Mouse (Mus musculus): ENCODE measurements around the gene Mboat1. TPM values are rescaled to one million over a fixed set of nuclear protein-coding genes. Genes with fewer than 3 reads are reported as not detected.

Gene Mboat1
- 1.1 and 1.5 TPM in 2 replicates for polyA plus RNA-seq (2015; fragmentation: Nextera tagmentation; extraction: Ambion mirVana)

GRCm38 (mm10) chr13:30136243-30136922 lies at the start of gene Mboat1:
Gene Mboat1, plus strand, starts transcription at chr13:30136489.
- TF ChIP-seq EP300 (IDR thresholded peaks at IDR 0.05; ENCODE audit: low read depth): no peak
- TF ChIP-seq CTCF (IDR thresholded peaks at IDR 0.05; ENCODE audit: low read depth): no peak
- H3K27ac ChIP-seq (ENCODE audit: low read depth): no peak within 1 kb of the TSS

DNA sequence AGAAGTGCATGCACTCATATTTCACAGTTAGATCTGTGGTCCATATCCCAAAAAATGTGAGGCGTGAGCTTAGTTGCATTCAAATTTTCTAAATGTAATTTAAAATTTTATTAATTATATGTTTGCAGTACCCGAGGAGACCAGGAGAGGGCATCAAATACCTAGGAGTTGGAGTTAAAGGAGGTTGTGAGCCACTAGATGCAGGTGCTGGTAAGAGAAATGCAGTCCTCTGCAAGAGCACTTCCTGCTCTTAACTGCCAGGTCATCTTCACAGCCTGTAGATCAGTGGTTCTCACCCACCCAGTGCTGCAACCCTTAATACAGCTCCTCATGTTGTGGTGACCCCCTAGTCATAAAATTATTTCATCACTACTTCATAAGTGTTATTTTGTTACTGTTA lies 43.2 kb upstream of the Mboat1 start:
- no peak for ATAC-seq
- no peaks in the 10 kb centered on the region for H3K36me3 ChIP-seq (replicated peaks; ENCODE audit: insufficient read depth, low read length)
- DNase-seq: no peak
- H3K9me3 ChIP-seq (ENCODE audit: low read length): no peaks in the 10 kb centered on the region
- TF ChIP-seq CTCF (IDR thresholded peaks at IDR 0.05; ENCODE audit: low read depth) (peak; percentile 62), EP300 (IDR thresholded peaks at IDR 0.05; ENCODE audit: low read depth) (no peak)
- WGBS (ENCODE audit: insufficient replicate concordance): 41% methylated on average over 2 of the region's 2 CpGs
- H3K4me2 ChIP-seq (ENCODE audit: low read depth, low read length): no peak overlapping the region
- no peaks in the 10 kb centered on the region for H3K27me3 ChIP-seq (ENCODE audit: insufficient read depth, low read length)
- no peaks in the 10 kb centered on the region for H3K4me1 ChIP-seq (ENCODE audit: insufficient read depth)
- no peak overlapping the region for H3K9ac ChIP-seq (replicated peaks)
- no peak overlapping the region for H3K4me3 ChIP-seq (ENCODE audit: low read depth, low read length)
- H3K27ac ChIP-seq (ENCODE audit: low read depth): no peak overlapping the region

More at GRCm38 (mm10) chr13:30136243-30136922, at the start of gene Mboat1:
- Histone ChIP-seq H3K27me3 (ENCODE audit: insufficient read depth, low read length) (peaks cover 11% of the 10 kb centered on the region; the same call in 1 of the 2 replicates), H3K4me1 (ENCODE audit: insufficient read depth) (peaks cover 5% of the 10 kb centered on the region; the same call in 1 of the 2 replicates), H3K4me2 (ENCODE audit: low read depth, low read length) (peak within 1 kb of the TSS; percentile 89), H3K36me3 (replicated peaks; ENCODE audit: insufficient read depth, low read length) (no peaks in the 10 kb centered on the region), H3K9me3 (ENCODE audit: low read length) (no peaks in the 10 kb centered on the region), H3K4me3 (ENCODE audit: low read depth, low read length) (peak within 1 kb of the TSS; percentile 60), H3K9ac (replicated peaks) (peak within 1 kb of the TSS; percentile 60)
- WGBS (ENCODE audit: insufficient replicate concordance): under 1% methylated on average over 45 of the region's 55 CpGs
- ATAC-seq: peak; percentile 84
- peak; percentile 68 for DNase-seq

GRCm38 (mm10) chr13:30095851-30096250 lies 40.4 kb upstream of the Mboat1 start:
- ATAC-seq (no peak), DNase-seq (no peak)
- Histone ChIP-seq H3K36me3 (replicated peaks; ENCODE audit: insufficient read depth, low read length) (no peaks in the 10 kb centered on the region), H3K9ac (replicated peaks) (no peak overlapping the region), H3K27me3 (ENCODE audit: insufficient read depth, low read length) (no peaks in the 10 kb centered on the region), H3K9me3 (ENCODE audit: low read length) (no peaks in the 10 kb centered on the region), H3K4me2 (ENCODE audit: low read depth, low read length) (no peak overlapping the region), H3K4me1 (ENCODE audit: insufficient read depth) (no peaks in the 10 kb centered on the region), H3K27ac (ENCODE audit: low read depth) (no peak overlapping the region), H3K4me3 (ENCODE audit: low read depth, low read length) (no peak overlapping the region)
- WGBS (ENCODE audit: insufficient replicate concordance): 61% methylated on average over 4 of the region's 4 CpGs
- no peak for TF ChIP-seq CTCF (IDR thresholded peaks at IDR 0.05; ENCODE audit: low read depth)
- TF ChIP-seq EP300 (IDR thresholded peaks at IDR 0.05; ENCODE audit: low read depth): no peak

GRCm38 (mm10) chr13:30096536-30096935 lies 39.8 kb upstream of the Mboat1 start:
- Histone ChIP-seq H3K9me3 (ENCODE audit: low read length) (no peaks in the 10 kb centered on the region), H3K4me2 (ENCODE audit: low read depth, low read length) (no peak overlapping the region), H3K4me3 (ENCODE audit: low read depth, low read length) (no peak overlapping the region), H3K9ac (replicated peaks) (no peak overlapping the region), H3K4me1 (ENCODE audit: insufficient read depth) (no peaks in the 10 kb centered on the region), H3K27ac (ENCODE audit: low read depth) (no peak overlapping the region), H3K36me3 (replicated peaks; ENCODE audit: insufficient read depth, low read length) (no peaks in the 10 kb centered on the region), H3K27me3 (ENCODE audit: insufficient read depth, low read length) (no peaks in the 10 kb centered on the region)
- no peak for ATAC-seq
- 47% methylated on average over 4 of the region's 4 CpGs for WGBS (ENCODE audit: insufficient replicate concordance)
- DNase-seq: no peak
- TF ChIP-seq EP300 (IDR thresholded peaks at IDR 0.05; ENCODE audit: low read depth) (no peak), CTCF (IDR thresholded peaks at IDR 0.05; ENCODE audit: low read depth) (no peak)

DNA sequence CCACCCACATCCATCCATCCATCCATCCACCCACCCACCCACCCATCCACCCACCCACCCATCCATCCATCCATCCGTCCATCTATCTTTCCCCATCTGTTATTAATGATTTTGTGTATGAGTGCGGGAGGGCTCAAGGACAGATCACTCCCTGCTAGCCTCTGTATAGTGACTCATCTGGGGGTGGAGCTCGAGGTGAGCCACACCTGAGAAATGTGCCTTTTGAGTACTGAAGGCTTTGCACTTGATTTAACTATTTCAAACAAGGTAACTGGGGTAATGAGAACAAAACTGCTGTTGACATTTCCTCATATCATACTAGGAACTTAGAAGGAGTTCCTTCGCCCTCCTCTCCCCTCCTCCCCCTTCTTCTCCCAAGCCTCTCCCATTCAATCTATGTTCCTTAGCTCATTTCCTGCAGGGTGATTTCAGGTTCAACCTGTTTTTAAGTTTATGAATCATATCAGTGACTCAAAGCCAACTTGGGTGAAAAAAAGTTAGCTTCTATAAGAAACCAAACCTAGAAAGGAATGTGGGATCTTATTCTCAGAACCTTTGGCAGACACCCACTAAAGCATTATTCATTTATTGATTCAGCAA lies 27.2 kb upstream of the Mboat1 start:
- Histone ChIP-seq H3K4me2 (ENCODE audit: low read depth, low read length) (no peak overlapping the region), H3K27ac (ENCODE audit: low read depth) (no peak overlapping the region), H3K27me3 (ENCODE audit: insufficient read depth, low read length) (no peaks in the 10 kb centered on the region), H3K9me3 (ENCODE audit: low read length) (no peaks in the 10 kb centered on the region), H3K9ac (replicated peaks) (no peak overlapping the region), H3K4me1 (ENCODE audit: insufficient read depth) (no peaks in the 10 kb centered on the region), H3K4me3 (ENCODE audit: low read depth, low read length) (no peak overlapping the region), H3K36me3 (replicated peaks; ENCODE audit: insufficient read depth, low read length) (no peaks in the 10 kb centered on the region)
- WGBS (ENCODE audit: insufficient replicate concordance): 65% methylated on average over 4 of the region's 4 CpGs
- DNase-seq (no peak), ATAC-seq (no peak)
- no peak for TF ChIP-seq EP300 (IDR thresholded peaks at IDR 0.05; ENCODE audit: low read depth)
- no peak for TF ChIP-seq CTCF (IDR thresholded peaks at IDR 0.05; ENCODE audit: low read depth)

DNA sequence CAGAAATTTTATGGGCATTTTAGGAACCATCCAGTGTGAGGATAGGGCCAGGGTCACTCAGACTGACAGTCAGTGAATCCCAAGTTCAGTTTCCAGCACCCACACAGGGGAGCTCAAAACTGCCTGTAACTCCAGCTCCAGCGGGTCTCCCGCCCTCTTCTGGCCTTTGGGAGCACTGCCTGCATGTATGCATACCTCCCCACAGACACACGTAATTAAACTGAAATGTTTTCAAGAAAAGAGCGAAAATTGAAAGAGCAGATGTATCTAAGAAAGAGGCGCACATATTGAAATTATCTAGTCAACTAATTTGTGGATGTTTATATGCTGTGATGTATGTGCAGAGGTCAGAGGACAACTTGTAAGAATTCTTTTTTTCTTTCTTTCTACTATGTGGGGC lies 20.5 kb upstream of the Mboat1 start:
- DNase-seq (no peak), ATAC-seq (no peak)
- no peaks in the 10 kb centered on the region for H3K4me1 ChIP-seq (ENCODE audit: insufficient read depth)
- H3K4me3 ChIP-seq (ENCODE audit: low read depth, low read length): no peak overlapping the region
- TF ChIP-seq CTCF (IDR thresholded peaks at IDR 0.05; ENCODE audit: low read depth) (0 out of 2 replicates have a peak, but pooled peaks have one; percentile 2), EP300 (IDR thresholded peaks at IDR 0.05; ENCODE audit: low read depth) (no peak)
- H3K27ac ChIP-seq (ENCODE audit: low read depth): no peak overlapping the region
- no peaks in the 10 kb centered on the region for H3K27me3 ChIP-seq (ENCODE audit: insufficient read depth, low read length)
- H3K36me3 ChIP-seq (replicated peaks; ENCODE audit: insufficient read depth, low read length): no peaks in the 10 kb centered on the region
- no peaks in the 10 kb centered on the region for H3K9me3 ChIP-seq (ENCODE audit: low read length)
- no peak overlapping the region for H3K4me2 ChIP-seq (ENCODE audit: low read depth, low read length)
- WGBS (ENCODE audit: insufficient replicate concordance): 87% methylated on average over 5 of the region's 5 CpGs
- no peak overlapping the region for H3K9ac ChIP-seq (replicated peaks)
